Mouse (Mus musculus) lung, postnatal 0 days (tissue): ENCODE results near the gene Hbp1.

Experiments
- CTCF ChIP-seq: IDR thresholded peaks from 2 replicates; pipeline ENCODE4 v1.5.1; 2016; ENCODE audit warnings: antibody characterized with exemption, mild to moderate bottlenecking
- EP300 ChIP-seq: IDR thresholded peaks from 2 replicates; pipeline ENCODE4 v1.6.1; 2016; ENCODE audit warnings: antibody characterized with exemption, mild to moderate bottlenecking, control low read depth

- TF ChIP-seq CTCF (peak; percentile 64), EP300 (no peak)
Measured at GRCm38 (mm10) chr12:31947476-31947875, 2.9 kb downstream of the Hbp1 start.
